Mouse (Mus musculus) intestine, embryonic 16.5 days (tissue): Measurements from ENCODE around the gene Ovgp1. TPM values are rescaled to one million over a fixed set of nuclear protein-coding genes. Genes with fewer than 3 reads are reported as not detected.
"Not testable (repeated sequence)": the region's sequence is repeated elsewhere in the genome, so short reads cannot be mapped to it uniquely, and the experiment has no call there.

Experiments
- ATAC-seq: fragments of 200-750 bp; cut with Nextera tagmentation; 2 replicates; pipeline ENCODE4 v1.8.0; 2017; ENCODE audit warnings: moderate TSS enrichment, moderate library complexity
- H3K27ac ChIP-seq: fragments of 300-500 bp; sonication (generic); 2 replicates; pipeline ENCODE4 v1.5.1; 2014; ENCODE audit warnings: mild to moderate bottlenecking, low read length
- H3K27me3 ChIP-seq: fragments of 300-500 bp; sonication (generic); replicated peaks from 2 replicates; pipeline ENCODE4 v1.6.1; 2014; ENCODE audit warnings: low read length, control low read depth, mixed read lengths; ENCODE audit not compliant: control insufficient read depth, insufficient read depth
- H3K36me3 ChIP-seq: fragments of 300-500 bp; sonication (generic); 2 replicates; pipeline ENCODE4 v1.6.1; 2014; ENCODE audit warnings: low read length, control low read depth; ENCODE audit not compliant: control insufficient read depth, insufficient read depth
- H3K4me1 ChIP-seq: fragments of 300-500 bp; sonication (generic); 2 replicates; pipeline ENCODE4 v1.6.1; 2014; ENCODE audit warnings: low read length, control low read depth, mixed read lengths; ENCODE audit not compliant: control insufficient read depth, insufficient read depth
- H3K4me2 ChIP-seq: fragments of 300-500 bp; sonication (generic); 2 replicates; pipeline ENCODE4 v1.6.1; 2014; ENCODE audit warnings: low read depth, low read length, control low read depth
- H3K4me3 ChIP-seq: fragments of 300-500 bp; sonication (generic); 2 replicates; pipeline ENCODE4 v1.5.1; 2014; ENCODE audit warnings: mild to moderate bottlenecking, low read length
- H3K9ac ChIP-seq: fragments of 300-500 bp; sonication (generic); 2 replicates; pipeline ENCODE4 v1.6.1; 2014; ENCODE audit warnings: low read depth, low read length
- H3K9me3 ChIP-seq: fragments of 300-500 bp; sonication (generic); 2 replicates; pipeline ENCODE4 v1.6.1; 2016; ENCODE audit warnings: low read length, control low read depth; ENCODE audit not compliant: control insufficient read depth
- WGBS: fragments of 180-500 bp; shearing (Covaris S2); extraction: QIAGEN DNeasy Blood & Tissue Kit; methylation state at CpG from one replicate; pipeline ENCODE4 v1.1.7; 2014; 5-methylcytosine and 5-hydroxymethylcytosine counted together
- polyA plus RNA-seq: library from polyadenylated mRNA; unstranded; fragments of >200 nt; fragmentation: Nextera tagmentation; extraction: Ambion mirVana; gene quantifications from 2 replicates; pipeline ENCODE4 v1.2.1, GENCODE M21; 2015

Gene Ovgp1
- polyA plus RNA-seq, 1 experiment from 2014 or later, result 0.62 TPM

DNA sequence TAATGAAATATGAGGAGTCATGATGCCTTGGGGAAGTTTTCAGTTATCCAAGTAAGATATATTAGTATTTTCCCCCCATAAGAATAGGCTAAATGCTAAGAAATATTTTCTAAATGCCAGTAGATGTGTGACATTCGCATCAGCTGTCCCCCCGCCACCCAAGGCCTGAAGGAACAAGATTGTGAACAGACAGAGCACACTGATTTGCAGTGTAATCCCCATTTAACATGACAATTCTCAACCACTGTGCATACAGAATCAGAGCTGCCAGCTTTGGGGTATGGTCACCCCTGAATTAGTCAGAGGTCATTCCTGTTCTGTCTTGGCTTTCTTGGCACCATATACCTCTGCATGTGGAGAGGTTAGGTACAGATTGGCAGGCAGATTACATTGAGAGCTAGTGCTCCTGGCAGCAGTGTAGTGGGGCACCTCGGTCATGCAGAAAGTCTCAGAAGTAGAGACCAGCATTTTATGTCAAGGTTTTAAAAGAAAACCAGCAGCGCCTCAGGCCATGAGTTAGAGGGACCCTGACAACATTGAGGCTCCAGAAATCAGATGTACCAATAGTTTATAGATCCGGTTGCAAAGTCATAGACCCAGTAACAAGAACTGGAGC lies 1.6 kb upstream of the Ovgp1 start:
- WGBS, result 82% methylated on average over 5 of the region's 5 CpGs
- Histone ChIP-seq H3K36me3 (peaks cover 10% of the 10 kb centered on the region; the same call in 1 of the 2 replicates), H3K4me3 (no peak overlapping the region), H3K9me3 (no peaks in the 10 kb centered on the region), H3K27me3 (no peaks in the 10 kb centered on the region), H3K4me1 (no peaks in the 10 kb centered on the region), H3K4me2 (no peak overlapping the region), H3K27ac (no peak overlapping the region), H3K9ac (no peak overlapping the region)
- no peak for ATAC-seq

DNA sequence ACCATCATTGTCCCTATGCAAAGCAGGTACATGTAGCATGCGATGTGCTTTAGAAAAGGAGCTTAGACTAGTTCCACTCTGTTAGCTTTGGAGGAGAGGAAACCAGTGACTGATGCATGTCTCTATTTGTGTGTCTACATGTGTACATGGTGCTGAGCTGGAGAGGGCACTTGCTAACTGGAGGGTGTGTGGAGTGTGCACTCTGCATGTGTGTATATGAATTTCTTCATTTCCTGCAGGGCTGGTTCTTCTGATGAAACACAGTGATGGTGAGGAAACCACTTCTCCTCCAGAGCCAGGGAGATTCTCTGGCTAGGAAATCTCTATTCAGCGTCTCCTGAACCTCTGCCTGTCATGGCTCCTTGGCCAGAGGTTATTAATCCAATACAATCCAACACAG lies 663 bp downstream of the Ovgp1 start:
- Histone ChIP-seq H3K27ac (no peak overlapping the region), H3K4me1 (no peaks in the 10 kb centered on the region), H3K9ac (no peak overlapping the region), H3K36me3 (0 out of 2 replicates have a peak, but pooled peaks cover 2% of the 10 kb centered on the region), H3K27me3 (no peaks in the 10 kb centered on the region), H3K4me3 (no peak overlapping the region), H3K9me3 (no peaks in the 10 kb centered on the region), H3K4me2 (no peak overlapping the region)
- WGBS, result 90% methylated on average over 2 of the region's 2 CpGs
- no peak for ATAC-seq

- H3K9me3 ChIP-seq, H3K4me2 ChIP-seq, H3K36me3 ChIP-seq, H3K4me3 ChIP-seq, H3K27ac ChIP-seq, H3K9ac ChIP-seq, H3K27me3 ChIP-seq, H3K4me1 ChIP-seq, ATAC-seq: not testable (repeated sequence)
- WGBS, result 60% methylated on average over 5 of the region's 5 CpGs
Observed at GRCm38 (mm10) chr3:105989611-105990010, 16.1 kb downstream of the Ovgp1 start.

DNA sequence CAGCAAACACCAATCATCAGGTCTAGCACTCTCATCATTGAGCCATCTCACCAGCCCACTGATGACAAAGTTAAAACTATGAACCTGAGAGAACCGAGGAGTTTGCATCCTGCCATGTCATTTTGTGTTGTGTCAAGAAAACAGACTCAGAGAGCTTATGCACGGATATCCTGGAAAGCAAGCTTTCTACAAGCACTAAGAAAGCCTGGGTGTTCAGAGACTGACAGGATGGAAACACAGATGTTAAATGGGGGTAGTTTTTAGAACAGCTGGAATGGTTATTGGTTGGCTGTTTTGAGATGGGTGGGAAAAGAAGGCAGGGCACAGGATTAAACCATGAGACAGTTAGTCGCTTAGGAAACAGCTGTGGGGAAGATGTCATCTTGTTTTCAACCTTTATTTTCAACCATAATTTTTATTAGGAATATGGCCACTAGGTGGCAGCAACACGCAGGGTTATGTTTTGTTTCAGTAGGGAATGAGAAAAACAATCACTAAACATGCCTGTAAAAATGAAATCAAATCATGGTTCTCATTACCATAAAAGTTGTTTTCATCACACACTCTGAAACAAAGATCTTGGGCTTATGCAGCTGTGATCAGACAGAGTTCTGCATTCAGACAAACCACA lies 18.3 kb downstream of the Ovgp1 start:
- H3K4me1 ChIP-seq, result no peaks in the 10 kb centered on the region
- H3K4me2 ChIP-seq, result no peak overlapping the region
- no peak overlapping the region for H3K27ac ChIP-seq
- 25% methylated on average over 4 of the region's 4 CpGs for WGBS
- ATAC-seq, result no peak
- no peaks in the 10 kb centered on the region for H3K27me3 ChIP-seq
- H3K9me3 ChIP-seq, result no peaks in the 10 kb centered on the region
- no peaks in the 10 kb centered on the region for H3K36me3 ChIP-seq
- no peak overlapping the region for H3K4me3 ChIP-seq
- no peak overlapping the region for H3K9ac ChIP-seq

DNA sequence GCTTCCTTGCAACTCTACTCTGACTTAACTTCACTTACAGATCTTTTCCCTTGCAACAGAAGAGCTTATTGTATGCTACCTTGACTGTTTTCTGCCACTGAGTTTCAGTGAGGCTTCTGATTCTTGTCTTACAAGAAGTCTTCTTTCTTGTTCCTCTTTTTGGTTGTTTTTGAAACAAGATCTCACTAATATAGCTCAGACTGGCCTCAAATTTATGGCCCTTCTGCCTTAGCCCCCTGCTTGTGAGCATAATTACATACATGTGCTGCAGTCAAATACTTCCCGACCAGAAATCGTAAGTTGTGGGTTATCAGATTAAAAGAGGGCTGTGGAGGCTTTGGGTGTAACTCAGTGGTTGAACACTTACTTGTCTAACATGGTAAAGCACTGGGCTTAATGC lies 21.2 kb downstream of the Ovgp1 start:
- ATAC-seq, result no peak
- H3K9ac ChIP-seq, result no peak overlapping the region

DNA sequence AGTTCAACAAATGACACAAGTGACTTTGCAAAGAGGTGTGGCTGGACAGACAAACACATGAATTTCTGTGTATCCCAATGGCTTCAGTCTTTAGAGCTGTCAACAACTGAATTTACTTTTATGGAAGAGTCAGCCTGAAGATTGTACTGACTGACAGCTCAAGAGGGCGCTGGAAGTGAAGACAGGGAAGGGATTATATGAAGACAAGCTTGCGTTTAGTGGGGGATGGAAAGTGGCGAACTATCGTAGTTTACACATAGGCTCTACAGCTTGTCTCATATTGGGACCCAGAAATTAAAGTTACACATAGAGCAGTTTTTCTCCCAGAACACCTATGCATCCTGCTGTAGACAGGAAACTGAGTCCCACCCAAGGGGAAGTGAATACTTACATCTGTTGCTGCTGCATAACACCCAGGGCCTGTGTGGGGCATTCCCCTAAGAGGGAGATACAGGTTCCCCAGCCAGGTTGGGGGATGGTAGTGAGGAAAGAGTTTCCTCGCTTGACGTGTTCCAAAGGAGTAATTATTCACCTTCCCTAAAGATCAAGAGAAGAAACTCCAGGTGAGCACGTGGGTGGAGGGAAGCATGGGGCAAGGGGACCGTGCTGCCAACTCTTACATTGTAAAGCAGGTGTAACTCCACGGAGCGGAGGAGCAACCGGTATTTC lies 27.3 kb downstream of the Ovgp1 start:
- no peak overlapping the region for H3K9ac ChIP-seq
- no peaks in the 10 kb centered on the region for H3K27me3 ChIP-seq
- H3K4me1 ChIP-seq, result no peaks in the 10 kb centered on the region
- H3K27ac ChIP-seq, result no peak overlapping the region
- 18% methylated on average over 11 of the region's 11 CpGs for WGBS
- no peaks in the 10 kb centered on the region for H3K9me3 ChIP-seq
- ATAC-seq, result peak; percentile 46
- no peaks in the 10 kb centered on the region for H3K36me3 ChIP-seq
- no peak overlapping the region for H3K4me3 ChIP-seq
- peak overlapping the region; percentile 42 for H3K4me2 ChIP-seq

More for the DNA sequence above, 21.2 kb downstream of the Ovgp1 start:
- Histone ChIP-seq H3K36me3 (no peaks in the 10 kb centered on the region), H3K4me3 (no peak overlapping the region), H3K4me1 (no peaks in the 10 kb centered on the region), H3K27ac (no peak overlapping the region), H3K4me2 (no peak overlapping the region), H3K9me3 (no peaks in the 10 kb centered on the region), H3K27me3 (no peaks in the 10 kb centered on the region)
- WGBS, result 60% methylated on average over 2 of the region's 2 CpGs

GRCm38 (mm10) chr3:106001416-106002370 lies 28.2 kb downstream of the Ovgp1 start:
- peak; percentile 96 for ATAC-seq
- Histone ChIP-seq H3K9ac (no peak overlapping the region), H3K4me3 (no peak overlapping the region), H3K4me1 (no peaks in the 10 kb centered on the region), H3K9me3 (no peaks in the 10 kb centered on the region), H3K4me2 (peak overlapping the region; percentile 42), H3K36me3 (no peaks in the 10 kb centered on the region), H3K27ac (no peak overlapping the region), H3K27me3 (no peaks in the 10 kb centered on the region)
- 18% methylated on average over 17 of the region's 17 CpGs for WGBS

GRCm38 (mm10) chr3:106003360-106003759 lies 29.8 kb downstream of the Ovgp1 start:
- not testable (repeated sequence) for H3K36me3 ChIP-seq, H3K27me3 ChIP-seq, H3K4me3 ChIP-seq, H3K9ac ChIP-seq, H3K27ac ChIP-seq, ATAC-seq, H3K4me2 ChIP-seq, H3K4me1 ChIP-seq, H3K9me3 ChIP-seq
- 58% methylated on average over 9 of the region's 10 CpGs for WGBS

GRCm38 (mm10) chr3:106014546-106014945 lies 41.0 kb downstream of the Ovgp1 start, which contains the start of gene Pifo:
Pifo (minus strand) TSS chr3:106014646.
- Histone ChIP-seq H3K27me3 (no peaks in the 10 kb centered on the region), H3K36me3 (no peaks in the 10 kb centered on the region), H3K4me2 (no peak within 1 kb of the TSS), H3K4me3 (no peak within 1 kb of the TSS), H3K9me3 (no peaks in the 10 kb centered on the region), H3K27ac (no peak within 1 kb of the TSS), H3K9ac (no peak within 1 kb of the TSS), H3K4me1 (no peaks in the 10 kb centered on the region)
- ATAC-seq, result no peak
- WGBS, result 80% methylated on average over 2 of the region's 2 CpGs
